Mouse (Mus musculus) megakaryocyte, embryonic 14.5 days (primary cell): Measurements from ENCODE around the gene Glt28d2. TPM values are rescaled to one million over a fixed set of nuclear protein-coding genes. Genes with fewer than 3 reads are reported as not detected.
A peak's percentile ranks its signal among the peaks of the same experiment; 100 is the strongest.

Experiments
- H3K27me3 ChIP-seq: replicated peaks from 2 replicates; pipeline ENCODE3; 2012; ENCODE audit warnings: inconsistent platforms
- H3K36me3 ChIP-seq: replicated peaks from 2 replicates; pipeline ENCODE3; 2012; ENCODE audit warnings: low read length, inconsistent platforms, mixed read lengths
- H3K4me1 ChIP-seq: 2 replicates; pipeline ENCODE4 v1.6.1; 2012; ENCODE audit warnings: inconsistent platforms
- H3K4me3 ChIP-seq: replicated peaks from 2 replicates; pipeline ENCODE3; 2012; ENCODE audit warnings: moderate library complexity, mild to moderate bottlenecking, inconsistent platforms
- H3K9me3 ChIP-seq: 2 replicates; pipeline ENCODE4 v1.6.1; 2012; ENCODE audit warnings: inconsistent platforms
- FLI1 ChIP-seq: IDR thresholded peaks from 2 replicates; pipeline ENCODE4 v1.6.1; 2012; ENCODE audit warnings: low read length, inconsistent platforms, mixed read lengths
- GATA1 ChIP-seq: IDR thresholded peaks from 3 replicates; pipeline ENCODE4 v1.6.1; 2012; ENCODE audit warnings: mixed read lengths, low read length, inconsistent platforms, borderline replicate concordance
- polyA plus RNA-seq: library from polyadenylated mRNA; stranded (reverse); fragments of >175 nt; gene quantifications from 2 replicates; pipeline ENCODE4 v1.2.3, GENCODE M21; 2012; ENCODE audit warnings: low replicate concordance; ENCODE audit not compliant: insufficient read depth

Gene Glt28d2
- polyA plus RNA-seq, 1 experiment = not detected

DNA sequence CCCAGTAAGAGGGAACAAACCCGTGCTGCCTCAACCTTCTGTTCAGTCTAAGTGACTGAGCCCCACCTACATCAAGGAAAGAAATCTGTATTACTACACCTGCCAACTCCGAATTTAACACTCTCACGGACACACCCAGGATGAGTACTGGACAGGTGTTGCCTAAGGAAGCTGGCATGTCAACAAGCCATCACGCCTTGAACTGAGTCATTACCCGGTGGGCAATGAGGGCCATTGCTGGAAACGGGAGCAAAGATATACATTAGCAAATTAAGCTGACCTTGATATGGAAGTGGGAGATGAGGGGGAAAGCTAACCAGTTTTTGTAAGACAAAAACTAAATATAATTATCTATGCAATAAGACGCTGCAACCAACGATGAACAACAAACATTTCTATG, 7.2 kb downstream of the Glt28d2 start:
- TF ChIP-seq FLI1 (no peak), GATA1 (no peak)
- Histone ChIP-seq H3K9me3 (peaks cover 26% of the 10 kb centered on the region), H3K4me3 (no peak overlapping the region), H3K4me1 (no peaks in the 10 kb centered on the region), H3K27me3 (peaks cover 87% of the 10 kb centered on the region), H3K36me3 (no peaks in the 10 kb centered on the region)

DNA sequence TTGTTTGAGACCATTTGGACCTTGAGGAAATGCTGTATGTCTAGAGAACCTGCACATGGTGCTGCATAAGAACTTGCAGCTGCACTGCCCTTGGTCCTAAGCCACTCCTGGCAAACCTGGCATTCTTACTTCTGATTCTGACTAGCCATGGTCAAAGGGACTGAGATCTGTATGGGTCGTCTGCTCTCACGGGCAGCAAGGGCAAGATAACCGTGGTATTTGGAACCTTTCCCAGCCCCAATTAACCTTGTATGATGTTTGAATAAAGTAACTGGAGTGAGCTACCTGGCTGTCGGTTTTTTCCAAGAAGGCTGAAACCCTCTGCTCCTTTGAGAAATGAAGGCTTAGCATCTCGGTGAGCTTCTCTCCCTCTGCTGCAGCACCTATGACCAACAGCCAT, 8.4 kb downstream of the Glt28d2 start:
- no peak for TF ChIP-seq GATA1
- no peak for TF ChIP-seq FLI1
- H3K36me3 ChIP-seq = no peaks in the 10 kb centered on the region

DNA sequence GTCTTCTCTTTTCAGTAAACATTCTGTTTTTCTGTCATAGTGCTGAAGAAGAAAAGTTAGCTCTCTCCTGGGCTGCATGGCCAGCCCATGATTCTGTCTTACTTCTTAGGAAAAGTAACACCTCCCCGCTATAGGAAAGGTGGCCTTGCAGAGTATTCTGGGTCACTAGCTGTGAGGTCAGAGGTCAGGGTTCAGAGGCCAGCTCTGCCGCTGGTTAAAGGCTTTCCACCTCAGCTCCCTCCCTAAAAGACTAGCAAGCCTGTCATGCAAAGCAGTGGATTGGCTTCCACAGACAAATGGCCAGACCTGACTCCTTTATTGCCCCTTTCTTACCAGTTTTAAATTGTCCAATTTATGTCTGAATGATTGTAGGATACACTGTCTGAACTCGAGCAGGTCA, 23.3 kb downstream of the Glt28d2 start:
- H3K4me1 ChIP-seq = peaks cover 9% of the 10 kb centered on the region
- no peaks in the 10 kb centered on the region for H3K36me3 ChIP-seq
- no peak overlapping the region for H3K4me3 ChIP-seq
- TF ChIP-seq GATA1 = no peak
- no peak for TF ChIP-seq FLI1
- H3K27me3 ChIP-seq = peaks cover 55% of the 10 kb centered on the region
- peaks cover 22% of the 10 kb centered on the region for H3K9me3 ChIP-seq

More for the DNA sequence above, 8.4 kb downstream of the Glt28d2 start:
- Histone ChIP-seq H3K4me3 (no peak overlapping the region), H3K9me3 (peaks cover 23% of the 10 kb centered on the region), H3K27me3 (peaks cover 87% of the 10 kb centered on the region), H3K4me1 (no peaks in the 10 kb centered on the region)

- Histone ChIP-seq H3K9me3 (peaks cover 11% of the 10 kb centered on the region), H3K4me1 (peaks cover 21% of the 10 kb centered on the region), H3K27me3 (peaks cover 57% of the 10 kb centered on the region), H3K36me3 (no peaks in the 10 kb centered on the region), H3K4me3 (no peak overlapping the region)
- TF ChIP-seq GATA1 = no peak
- TF ChIP-seq FLI1 = no peak
Observed at GRCm38 (mm10) chr3:85862886-85863285, 24.4 kb downstream of the Glt28d2 start.

DNA sequence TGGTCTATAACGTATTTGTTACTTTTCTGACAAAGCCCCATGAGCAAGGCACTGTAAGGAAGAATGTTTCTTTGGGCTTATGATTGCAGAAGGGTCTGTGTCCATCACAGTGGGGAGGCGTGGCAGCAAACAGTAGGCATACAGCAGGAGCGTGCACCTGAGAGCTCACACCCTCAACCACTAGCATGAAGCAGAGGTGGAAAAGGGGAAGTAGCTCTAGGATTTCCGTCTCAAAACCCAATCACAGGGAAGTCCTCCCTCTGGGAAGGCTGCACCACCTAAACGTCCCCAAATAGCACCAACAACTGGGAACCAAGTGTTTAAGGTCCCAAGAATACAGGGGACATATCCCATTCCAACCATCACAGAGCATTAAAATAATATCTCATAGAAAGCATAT, 26.3 kb downstream of the Glt28d2 start:
- H3K36me3 ChIP-seq = no peaks in the 10 kb centered on the region
- peaks cover 48% of the 10 kb centered on the region for H3K27me3 ChIP-seq
- TF ChIP-seq FLI1 = no peak
- no peak for TF ChIP-seq GATA1
- no peak overlapping the region for H3K4me3 ChIP-seq
- peaks cover 39% of the 10 kb centered on the region for H3K4me1 ChIP-seq
- H3K9me3 ChIP-seq = 0 out of 2 replicates have a peak, but pooled peaks cover 5% of the 10 kb centered on the region

GRCm38 (mm10) chr3:85859311-85859710, 28.0 kb downstream of the Glt28d2 start:
- peaks cover 53% of the 10 kb centered on the region for H3K4me1 ChIP-seq
- no peak for TF ChIP-seq FLI1
- TF ChIP-seq GATA1 = no peak
- H3K36me3 ChIP-seq = no peaks in the 10 kb centered on the region
- H3K27me3 ChIP-seq = peaks cover 39% of the 10 kb centered on the region
- no peak overlapping the region for H3K4me3 ChIP-seq
- H3K9me3 ChIP-seq = 0 out of 2 replicates have a peak, but pooled peaks cover 2% of the 10 kb centered on the region

GRCm38 (mm10) chr3:85858140-85859135, 28.9 kb downstream of the Glt28d2 start:
- TF ChIP-seq GATA1 (no peak), FLI1 (no peak)
- 0 out of 2 replicates have a peak, but pooled peaks cover 2% of the 10 kb centered on the region for H3K9me3 ChIP-seq
- H3K4me3 ChIP-seq = peak overlapping the region; percentile 62
- no peaks in the 10 kb centered on the region for H3K36me3 ChIP-seq
- H3K4me1 ChIP-seq = peaks cover 53% of the 10 kb centered on the region
- peaks cover 30% of the 10 kb centered on the region for H3K27me3 ChIP-seq

DNA sequence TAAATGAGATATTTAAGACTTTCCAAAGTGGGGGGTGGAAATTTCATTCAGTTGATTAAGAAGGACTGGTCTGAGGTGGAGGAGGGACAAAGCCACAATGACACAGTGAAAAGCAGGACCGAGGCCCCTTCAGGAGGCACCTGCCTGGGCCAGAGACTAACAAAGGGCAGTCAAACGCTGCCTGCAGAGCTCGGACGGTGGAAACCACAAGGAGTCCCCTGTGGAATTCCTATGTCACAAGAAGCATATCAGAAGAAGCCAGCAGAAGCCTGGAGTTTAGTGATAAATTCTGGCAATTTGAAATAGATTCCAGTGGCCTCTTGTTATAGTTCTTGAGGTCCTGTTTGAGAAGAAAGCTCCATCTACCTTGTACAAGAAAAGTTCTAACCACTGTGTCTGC, 30.2 kb downstream of the Glt28d2 start:
- H3K27me3 ChIP-seq = peaks cover 22% of the 10 kb centered on the region
- H3K9me3 ChIP-seq = 0 out of 2 replicates have a peak, but pooled peaks cover 2% of the 10 kb centered on the region
- peak overlapping the region; percentile 51 for H3K4me3 ChIP-seq
- H3K36me3 ChIP-seq = no peaks in the 10 kb centered on the region
- H3K4me1 ChIP-seq = peaks cover 53% of the 10 kb centered on the region
- no peak for TF ChIP-seq FLI1
- TF ChIP-seq GATA1 = no peak

DNA sequence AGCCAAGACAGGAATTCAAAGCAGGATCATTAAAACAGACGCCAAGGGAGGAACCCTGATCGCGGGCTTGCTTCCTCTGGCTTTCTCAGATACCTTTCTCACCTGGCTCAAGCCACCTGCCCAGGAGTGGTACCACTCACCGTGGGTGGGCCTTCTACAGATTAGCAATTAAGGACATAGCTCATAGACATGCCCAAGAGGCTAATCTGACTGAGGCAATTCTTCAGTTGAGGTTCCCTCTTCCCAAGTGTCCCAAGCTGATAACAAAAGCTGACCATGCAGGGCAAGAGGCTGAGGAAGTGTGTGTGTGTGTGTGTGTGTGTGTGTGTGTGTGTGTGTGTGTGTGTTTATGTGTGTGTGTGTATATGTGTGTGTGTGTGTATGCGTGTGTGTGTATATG, 31.4 kb downstream of the Glt28d2 start:
- no peak overlapping the region for H3K4me3 ChIP-seq

GRCm38 (mm10) chr3:85855043-85855442, 32.3 kb downstream of the Glt28d2 start:
- peaks cover 48% of the 10 kb centered on the region for H3K4me1 ChIP-seq
- 0 out of 2 replicates have a peak, but pooled peaks cover 2% of the 10 kb centered on the region for H3K9me3 ChIP-seq
- H3K36me3 ChIP-seq = no peaks in the 10 kb centered on the region
- peaks cover 16% of the 10 kb centered on the region for H3K27me3 ChIP-seq
- TF ChIP-seq FLI1 = no peak
- no peak for TF ChIP-seq GATA1
- no peak overlapping the region for H3K4me3 ChIP-seq

More for the DNA sequence above, 31.4 kb downstream of the Glt28d2 start:
- Histone ChIP-seq H3K9me3 (0 out of 2 replicates have a peak, but pooled peaks cover 2% of the 10 kb centered on the region), H3K27me3 (peaks cover 16% of the 10 kb centered on the region), H3K4me1 (peaks cover 52% of the 10 kb centered on the region), H3K36me3 (no peaks in the 10 kb centered on the region)
- no peak for TF ChIP-seq FLI1
- TF ChIP-seq GATA1 = 0 out of 3 replicates have a peak, but pooled peaks have one; percentile 43
